Mouse (Mus musculus) CH12.LX (cell line): Measurements from ENCODE around the gene Pde8a.

Source experiments
- CTCF ChIP-seq, 2 experiments: IDR thresholded peaks in 1 of 2; conservative IDR thresholded peaks in 1 of 2; 2 replicates each; pipeline ENCODE4 v1.5.1; 2011 to 2012; ENCODE audit warnings: low read depth in 2 of 2, low read length in 2 of 2, improper control_type of control experiment in 1 of 2, inconsistent platforms in 1 of 2, mild to moderate bottlenecking in 1 of 2, moderate library complexity in 1 of 2
- HCFC1 ChIP-seq: IDR thresholded peaks from 2 replicates; pipeline ENCODE4 v1.6.1; 2012; ENCODE audit warnings: low read depth, mild to moderate bottlenecking, inconsistent platforms, low read length, improper control_type of control experiment
- IRF4 ChIP-seq: IDR thresholded peaks from 2 replicates; pipeline ENCODE4 v1.6.1; 2014; ENCODE audit warnings: low read depth, mild to moderate bottlenecking, inconsistent platforms, low read length, improper control_type of control experiment
- JUND ChIP-seq: conservative IDR thresholded peaks from 2 replicates; pipeline ENCODE4 v1.6.1; 2011; ENCODE audit warnings: low read depth, low read length, improper control_type of control experiment
- MXI1 ChIP-seq: IDR thresholded peaks from 2 replicates; pipeline ENCODE4 v1.6.1; 2011; ENCODE audit warnings: mild to moderate bottlenecking, low read depth, low read length, improper control_type of control experiment
- NELFE ChIP-seq: IDR thresholded peaks from 2 replicates; pipeline ENCODE4 v1.6.1; 2011; ENCODE audit warnings: low read depth, low read length, improper control_type of control experiment
- POLR2A ChIP-seq: IDR thresholded peaks from 2 replicates; pipeline ENCODE4 v1.6.1; 2011; ENCODE audit warnings: low read depth, mild to moderate bottlenecking, improper control_type of control experiment, low read length
- POLR2AphosphoS2 ChIP-seq: IDR thresholded peaks from 2 replicates; pipeline ENCODE4 v1.6.1; 2011; ENCODE audit warnings: low read depth, low read length, improper control_type of control experiment
- USF1 ChIP-seq: IDR thresholded peaks from 2 replicates; pipeline ENCODE4 v1.6.1; 2014; ENCODE audit warnings: low read depth, mild to moderate bottlenecking, inconsistent platforms, low read length, improper control_type of control experiment
- ZC3H11A ChIP-seq: IDR thresholded peaks from 2 replicates; pipeline ENCODE4 v1.6.1; 2012; ENCODE audit warnings: low read depth, mild to moderate bottlenecking, inconsistent platforms, low read length, improper control_type of control experiment
- ZKSCAN1 ChIP-seq: IDR thresholded peaks from 2 replicates; pipeline ENCODE4 v1.6.1; 2012; ENCODE audit warnings: low read depth, inconsistent platforms, low read length, improper control_type of control experiment, borderline replicate concordance
- ZNF384 ChIP-seq: IDR thresholded peaks from 2 replicates; pipeline ENCODE4 v1.6.1; 2012; ENCODE audit warnings: low read depth, low read length, improper control_type of control experiment, inconsistent platforms

DNA sequence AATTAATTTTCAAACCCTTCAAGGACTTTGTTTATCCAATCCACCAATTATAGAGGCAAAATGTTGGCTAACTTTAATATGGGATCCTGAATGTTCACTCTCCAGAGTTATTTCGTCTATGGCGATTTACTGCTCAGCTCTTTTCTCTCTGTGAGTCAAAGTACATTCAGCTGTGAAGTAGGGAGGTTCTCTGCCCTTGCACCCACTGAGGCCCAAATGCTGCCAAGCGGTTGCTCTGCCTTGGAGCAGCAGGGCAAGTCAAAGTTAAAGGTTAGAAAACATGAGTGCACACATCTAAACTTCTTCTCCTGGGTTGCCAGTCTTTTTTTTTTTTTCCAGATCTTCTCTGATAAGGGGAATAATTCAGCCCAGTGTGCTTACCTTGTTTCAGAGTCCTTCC lies 43.4 kb downstream of the Pde8a start:
- no peak for TF ChIP-seq NELFE
- no peak for TF ChIP-seq MXI1
- TF ChIP-seq ZC3H11A, result no peak
- TF ChIP-seq CTCF (conservative IDR thresholded peaks at IDR 0.05 in 1 of 2, IDR thresholded peaks at IDR 0.05 in 1 of 2; ENCODE audit: low read depth in 2 of 2, low read length in 2 of 2), result no peak
- TF ChIP-seq ZKSCAN1, result no peak
- no peak for TF ChIP-seq POLR2AphosphoS2
- TF ChIP-seq USF1, result no peak
- no peak for TF ChIP-seq ZNF384
- no peak for TF ChIP-seq JUND
- no peak for TF ChIP-seq IRF4
- no peak for TF ChIP-seq POLR2A
- no peak for TF ChIP-seq HCFC1
